Mouse (Mus musculus) intestine, postnatal 0 days (tissue): ENCODE data around the gene Ptges3l. TPM values are rescaled to one million over a fixed set of nuclear protein-coding genes. Genes with fewer than 3 reads are reported as not detected.

Experiments
- ATAC-seq: fragments of 200-750 bp; cut with Nextera tagmentation; 2 replicates; pipeline ENCODE4 v1.8.0; 2017; ENCODE audit warnings: mild to moderate bottlenecking, moderate TSS enrichment, moderate library complexity
- H3K27ac ChIP-seq: fragments of 300-500 bp; sonication (generic); 2 replicates; pipeline ENCODE4 v1.5.1; 2014; ENCODE audit warnings: mild to moderate bottlenecking, low read depth, low read length, moderate library complexity
- H3K27me3 ChIP-seq: fragments of 300-500 bp; sonication (generic); replicated peaks from 2 replicates; pipeline ENCODE4 v1.6.1; 2014; ENCODE audit warnings: low read length, mixed read lengths; ENCODE audit not compliant: control insufficient read depth, insufficient read depth
- H3K36me3 ChIP-seq: fragments of 300-500 bp; sonication (generic); 2 replicates; pipeline ENCODE4 v1.6.1; 2014; ENCODE audit warnings: mild to moderate bottlenecking, moderate library complexity; ENCODE audit not compliant: control insufficient read depth, insufficient read depth
- H3K4me1 ChIP-seq: fragments of 300-500 bp; sonication (generic); replicated peaks from 2 replicates; pipeline ENCODE4 v1.6.1; 2014; ENCODE audit warnings: antibody characterized with exemption, low read length, mixed read lengths; ENCODE audit not compliant: control insufficient read depth, insufficient read depth
- H3K4me2 ChIP-seq: fragments of 300-500 bp; sonication (generic); replicated peaks from 2 replicates; pipeline ENCODE4 v1.6.1; 2014; ENCODE audit warnings: low read depth, mild to moderate bottlenecking, moderate library complexity
- H3K4me3 ChIP-seq: fragments of 300-500 bp; sonication (generic); 2 replicates; pipeline ENCODE4 v1.5.1; 2014; ENCODE audit warnings: low read depth, low read length
- H3K9ac ChIP-seq: fragments of 300-500 bp; sonication (generic); 2 replicates; pipeline ENCODE4 v1.6.1; 2014; ENCODE audit warnings: mild to moderate bottlenecking, low read depth, low read length
- H3K9me3 ChIP-seq: fragments of 300-500 bp; sonication (generic); 2 replicates; pipeline ENCODE4 v1.6.1; 2016; ENCODE audit warnings: mixed run types; ENCODE audit not compliant: control insufficient read depth
- CTCF ChIP-seq: sonication (generic); IDR thresholded peaks from 2 replicates; pipeline ENCODE4 v1.5.1; 2016; ENCODE audit warnings: low read depth, mild to moderate bottlenecking, control low read depth, antibody characterized with exemption, moderate library complexity
- WGBS: fragments of 180-500 bp; shearing (Covaris S2); extraction: QIAGEN DNeasy Blood & Tissue Kit; methylation state at CpG from one replicate; pipeline ENCODE4 v1.1.7; 2014; 5-methylcytosine and 5-hydroxymethylcytosine counted together
- polyA plus RNA-seq: library from polyadenylated mRNA; unstranded; fragments of >200 nt; fragmentation: Nextera tagmentation; extraction: Ambion mirVana; gene quantifications from 2 replicates; pipeline ENCODE4 v1.2.1, GENCODE M21; 2015

Gene Ptges3l
- polyA plus RNA-seq, 1 experiment from 2014 or later, result 7.0 TPM

DNA sequence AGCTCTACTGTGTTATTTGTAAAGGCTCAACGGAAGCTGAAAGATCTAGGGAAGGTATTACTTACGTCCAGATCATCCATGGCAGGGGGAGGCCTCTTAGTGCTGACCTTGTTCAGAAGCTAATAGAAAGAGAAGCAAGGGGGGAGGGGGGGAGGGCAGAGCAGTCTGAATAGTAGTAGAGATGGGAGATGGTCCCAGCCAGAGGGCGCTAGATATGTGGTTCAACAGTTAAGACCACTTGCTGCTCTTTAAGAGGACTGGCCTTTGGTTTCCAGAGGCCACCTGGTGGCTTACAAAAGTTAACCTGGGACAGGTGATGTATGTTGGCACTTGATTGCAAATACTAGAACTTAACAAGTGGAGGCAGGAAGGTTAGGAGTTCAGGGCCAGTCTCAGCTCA, 5.5 kb downstream of the Ptges3l start:
- Histone ChIP-seq H3K27me3 (no peaks in the 10 kb centered on the region), H3K9ac (no peak overlapping the region), H3K4me1 (no peaks in the 10 kb centered on the region), H3K9me3 (no peaks in the 10 kb centered on the region), H3K36me3 (no peaks in the 10 kb centered on the region), H3K4me2 (no peak overlapping the region), H3K27ac (no peak overlapping the region), H3K4me3 (no peak overlapping the region)
- peak; percentile 55 for TF ChIP-seq CTCF
- WGBS, result 43% methylated on average over 3 of the region's 3 CpGs
- no peak for ATAC-seq

DNA sequence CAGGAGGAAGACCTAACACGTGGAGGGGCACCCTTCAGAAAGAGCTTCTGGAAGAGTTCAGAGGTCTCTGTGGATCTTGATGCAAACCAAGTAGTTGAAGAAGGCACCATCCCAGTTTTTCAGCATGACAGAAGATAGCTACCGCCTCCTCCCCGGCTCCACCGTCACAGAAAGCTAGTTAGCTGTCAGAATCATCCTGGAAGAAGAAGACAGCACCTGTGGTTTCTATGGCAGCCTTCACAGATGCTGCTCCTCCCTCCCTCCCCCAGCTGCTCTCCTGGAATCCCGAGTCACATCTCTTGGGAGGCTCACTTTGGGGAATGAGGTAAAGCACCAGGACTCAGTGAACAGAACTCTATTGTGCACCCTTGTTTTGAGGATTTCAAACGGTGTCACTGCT, 6.1 kb downstream of the Ptges3l start:
- no peak for ATAC-seq
- no peak overlapping the region for H3K4me2 ChIP-seq
- H3K9ac ChIP-seq, result no peak overlapping the region
- no peaks in the 10 kb centered on the region for H3K36me3 ChIP-seq
- H3K27me3 ChIP-seq, result no peaks in the 10 kb centered on the region
- no peaks in the 10 kb centered on the region for H3K4me1 ChIP-seq
- H3K9me3 ChIP-seq, result no peaks in the 10 kb centered on the region
- no peak overlapping the region for H3K27ac ChIP-seq
- TF ChIP-seq CTCF, result no peak
- no peak overlapping the region for H3K4me3 ChIP-seq
- WGBS, result 64% methylated on average over 6 of the region's 6 CpGs

DNA sequence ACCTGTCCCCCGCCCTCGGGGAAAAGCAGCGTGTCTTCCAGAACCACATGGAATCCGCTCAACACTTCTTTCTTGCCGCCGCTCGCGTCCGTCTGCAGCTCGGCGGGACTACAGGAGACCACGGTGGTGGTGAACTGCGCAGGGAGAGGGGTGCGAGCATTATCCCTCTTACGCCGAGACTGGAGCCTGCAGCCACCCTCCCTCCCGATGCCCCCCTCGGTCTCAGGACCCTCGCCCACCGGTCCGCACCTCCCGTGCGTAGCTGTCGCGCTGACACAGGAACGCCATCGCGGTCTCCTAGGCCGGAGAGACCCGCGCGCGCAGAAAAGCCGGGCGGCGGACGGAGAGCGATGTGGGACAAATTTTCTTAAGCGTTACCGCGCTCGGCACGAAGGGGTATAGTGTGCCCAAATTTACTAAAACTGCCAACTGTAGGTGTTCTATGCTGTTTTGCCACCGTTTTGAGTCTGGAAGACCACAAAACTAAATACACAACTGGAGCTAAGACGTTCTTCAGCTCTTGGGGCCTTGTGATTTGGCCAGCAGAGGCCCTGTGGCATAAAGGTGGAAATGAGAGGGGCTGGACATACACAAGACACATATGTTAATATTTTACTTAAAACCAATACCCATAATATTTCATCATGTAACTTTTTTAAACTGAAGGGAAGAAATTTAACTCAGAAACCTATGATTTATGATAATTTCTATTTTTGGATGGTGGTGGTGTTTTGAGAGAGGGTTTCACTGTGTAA, 7.9 kb downstream of the Ptges3l start, which contains the start of gene Aarsd1:
Aarsd1 (minus strand) TSS at position 515 of the 755 bp plus-strand sequence.
- under 1% methylated on average over 44 of the region's 45 CpGs for WGBS
- Histone ChIP-seq H3K27me3 (no peaks in the 10 kb centered on the region), H3K4me1 (no peaks in the 10 kb centered on the region), H3K27ac (peak within 1 kb of the TSS; percentile 57; the same call in 1 of the 2 replicates), H3K9ac (peak within 1 kb of the TSS; percentile 80), H3K4me2 (peak within 1 kb of the TSS; percentile 84), H3K36me3 (peaks cover 10% of the 10 kb centered on the region; the same call in 1 of the 2 replicates), H3K4me3 (peak within 1 kb of the TSS; percentile 80), H3K9me3 (no peaks in the 10 kb centered on the region)
- ATAC-seq, result peak; percentile 76
- no peak for TF ChIP-seq CTCF

DNA sequence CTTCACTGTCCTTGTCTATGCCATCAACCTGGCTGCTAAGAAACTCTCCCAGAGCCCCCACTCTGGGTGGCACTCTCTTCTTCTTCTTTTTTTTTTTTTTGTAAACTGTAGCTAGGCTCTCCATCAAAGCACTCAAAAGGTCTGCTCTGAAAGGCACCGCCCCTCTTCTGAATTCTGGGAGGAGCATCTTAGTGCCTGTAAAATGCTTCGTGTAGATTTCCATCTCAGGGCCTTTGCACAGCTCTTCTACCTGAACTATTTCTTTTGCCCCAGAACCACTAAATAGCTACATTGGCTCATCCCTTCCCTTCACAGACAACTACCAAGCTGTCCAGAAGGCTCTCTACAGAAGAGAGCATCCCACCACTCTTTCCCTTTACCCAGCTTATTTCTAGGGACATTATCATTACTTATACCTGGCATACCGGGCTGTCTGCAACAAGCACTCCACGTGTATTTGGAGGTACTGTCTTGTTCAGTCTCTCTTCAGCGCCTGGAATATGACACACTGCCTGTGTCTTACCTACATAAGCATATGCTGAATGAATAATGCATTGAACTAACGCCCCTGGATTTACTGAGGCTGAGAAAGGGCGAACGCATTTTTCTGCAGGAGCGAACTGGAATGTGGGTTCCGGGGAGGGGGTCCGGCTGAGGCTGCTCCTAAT, 8.6 kb downstream of the Ptges3l start:
- Histone ChIP-seq H3K4me1 (no peaks in the 10 kb centered on the region), H3K36me3 (peaks cover 17% of the 10 kb centered on the region; the same call in 1 of the 2 replicates), H3K9me3 (no peaks in the 10 kb centered on the region), H3K9ac (peak overlapping the region; percentile 80), H3K4me2 (peak overlapping the region; percentile 84), H3K27ac (peak overlapping the region; percentile 57; the same call in 1 of the 2 replicates), H3K27me3 (no peaks in the 10 kb centered on the region), H3K4me3 (peak overlapping the region; percentile 80)
- TF ChIP-seq CTCF, result no peak
- under 1% methylated on average over 11 of the region's 11 CpGs for WGBS
- ATAC-seq, result no peak

DNA sequence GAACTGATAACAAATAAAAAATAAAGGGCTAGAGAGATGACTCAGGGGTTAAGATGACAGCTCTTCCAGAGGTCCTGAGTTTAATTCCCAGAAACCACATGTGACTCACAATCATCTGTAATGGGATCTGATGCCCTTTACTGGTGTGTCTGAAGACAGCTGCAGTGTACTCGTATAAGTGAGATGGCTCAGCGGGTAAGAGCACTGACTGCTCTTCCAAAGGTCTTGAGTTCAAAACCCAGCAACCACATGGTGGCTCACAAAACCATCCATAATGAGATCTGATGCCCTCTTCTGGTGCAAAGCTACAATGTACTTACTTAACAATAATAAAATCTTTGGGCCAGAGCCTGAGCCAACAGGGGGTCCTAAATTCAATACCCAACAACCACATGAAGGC, 9.8 kb downstream of the Ptges3l start:
- 76% methylated on average over 2 of the region's 2 CpGs for whole genome bisulfite sequencing
- H3K9me3 ChIP-seq, result no peaks in the 10 kb centered on the region
- no peak overlapping the region for H3K27ac ChIP-seq
- peak; percentile 33; the same call in 1 of the 2 replicates for TF ChIP-seq CTCF
- H3K4me1 ChIP-seq, result no peaks in the 10 kb centered on the region
- no peak overlapping the region for H3K9ac ChIP-seq
- no peak overlapping the region for H3K4me3 ChIP-seq
- ATAC-seq, result no peak
- H3K27me3 ChIP-seq, result no peaks in the 10 kb centered on the region
- H3K36me3 ChIP-seq, result peaks cover 29% of the 10 kb centered on the region
- H3K4me2 ChIP-seq, result no peak overlapping the region

DNA sequence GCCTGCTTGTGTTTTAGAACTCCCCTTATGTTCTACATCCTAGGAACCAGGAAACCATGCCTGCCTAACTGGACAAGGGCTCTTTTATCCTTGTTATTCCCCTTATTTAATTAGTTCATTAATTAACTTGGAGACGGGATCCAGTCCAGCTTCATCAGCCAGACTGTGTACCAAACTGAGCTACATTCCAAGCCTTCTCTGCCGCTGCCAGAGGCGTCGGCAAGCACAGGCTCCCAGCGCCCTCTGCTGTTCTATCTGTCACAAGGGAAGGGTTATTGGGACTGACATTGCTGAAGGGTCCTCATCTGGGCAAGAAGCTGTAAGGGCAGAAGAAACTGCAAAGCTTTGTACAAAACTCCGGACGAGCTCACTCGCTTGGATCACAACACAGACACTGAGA, 30.0 kb downstream of the Ptges3l start:
- peak; percentile 98 for TF ChIP-seq CTCF
- H3K4me2 ChIP-seq, result no peak overlapping the region
- WGBS, result 2% methylated on average over 8 of the region's 8 CpGs

More for the DNA sequence above, 30.0 kb downstream of the Ptges3l start:
- Histone ChIP-seq H3K9me3 (no peaks in the 10 kb centered on the region), H3K36me3 (no peaks in the 10 kb centered on the region), H3K9ac (no peak overlapping the region), H3K27ac (no peak overlapping the region), H3K27me3 (no peaks in the 10 kb centered on the region), H3K4me1 (no peaks in the 10 kb centered on the region), H3K4me3 (no peak overlapping the region)
- peak; percentile 38; the same call in 1 of the 2 replicates for ATAC-seq
